Mouse (Mus musculus) olfactory bulb, adult 2 months (tissue): ENCODE results near the gene 4933430I17Rik.

ENCODE experiments used
- CTCF ChIP-seq: fragments of 200-500 bp; IDR thresholded peaks from 2 replicates; pipeline ENCODE4 v1.5.1; 2012; ENCODE audit warnings: low read depth, mild to moderate bottlenecking, low read length, moderate library complexity; ENCODE audit not compliant: insufficient read depth
- POLR2A ChIP-seq: fragments of 200-500 bp; IDR thresholded peaks from 2 replicates; pipeline ENCODE4 v1.6.1; 2012; ENCODE audit warnings: mild to moderate bottlenecking, low read depth, low read length, moderate library complexity; ENCODE audit not compliant: insufficient read depth

GRCm38 (mm10) chr4:62502969-62503368, 22.2 kb upstream of the 4933430I17Rik start:
- TF ChIP-seq CTCF = no peak
- no peak for TF ChIP-seq POLR2A
